Mouse (Mus musculus) G1E-ER4 (cell line): ENCODE results near the gene Vps18. TPM values are rescaled to one million over a fixed set of nuclear protein-coding genes. Genes with fewer than 3 reads are reported as not detected.

Source experiments
- GATA1 ChIP-seq: IDR thresholded peaks from one replicate; pipeline ENCODE4 v1.8.0; 2012; ENCODE audit warnings: low read length, inconsistent platforms
- polyA plus RNA-seq: library from polyadenylated mRNA; stranded (reverse); fragments of >175 nt; gene quantifications from 2 replicates; pipeline ENCODE4 v1.2.3, GENCODE M21; 2012

Vps18 gene
- polyA plus RNA-seq, 1 experiment: 19.7 TPM

DNA sequence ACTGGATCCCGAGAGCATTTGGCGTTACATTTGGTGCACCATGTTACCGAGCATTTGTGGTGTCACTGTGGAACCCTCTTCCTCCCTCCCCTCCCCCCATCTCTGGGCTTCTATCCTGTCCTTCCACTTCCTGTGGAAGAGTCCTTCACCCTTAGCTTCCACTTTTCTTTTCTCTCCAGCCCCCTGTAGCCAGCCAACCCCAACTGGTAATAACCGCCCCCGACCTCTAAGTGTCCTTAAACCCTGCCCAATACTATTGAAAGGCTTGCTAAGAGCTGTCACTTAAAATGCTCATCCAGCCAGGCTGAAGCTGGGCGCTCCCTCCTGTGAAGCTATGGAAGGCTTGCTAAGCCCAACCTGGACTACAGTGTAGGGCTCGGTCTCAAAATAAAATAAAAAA lies 11.6 kb upstream of the Vps18 start:
- TF ChIP-seq GATA1: no peak

DNA sequence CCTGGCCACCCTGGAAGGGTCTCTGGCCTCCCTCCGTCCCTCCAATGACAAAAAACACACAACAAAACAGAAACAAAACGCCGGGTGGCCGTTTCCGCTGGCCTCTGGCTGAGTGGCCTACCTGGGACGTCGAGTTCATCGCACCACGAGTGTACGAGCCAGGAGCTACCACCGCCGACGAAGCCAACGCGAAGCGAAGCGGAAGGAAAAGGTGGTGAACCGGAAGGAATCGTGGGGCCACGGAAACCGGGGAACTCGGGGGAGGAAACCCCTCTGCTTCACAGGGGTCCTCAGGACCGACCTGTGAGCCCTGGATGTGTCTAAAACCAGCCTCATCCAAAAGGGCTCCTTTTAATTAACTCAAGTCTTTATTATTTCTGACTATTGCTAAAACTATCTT lies 10.7 kb upstream of the Vps18 start:
- no peak for TF ChIP-seq GATA1

- TF ChIP-seq GATA1: no peak
Observed at GRCm38 (mm10) chr2:119281899-119282565, 6.5 kb upstream of the Vps18 start.

DNA sequence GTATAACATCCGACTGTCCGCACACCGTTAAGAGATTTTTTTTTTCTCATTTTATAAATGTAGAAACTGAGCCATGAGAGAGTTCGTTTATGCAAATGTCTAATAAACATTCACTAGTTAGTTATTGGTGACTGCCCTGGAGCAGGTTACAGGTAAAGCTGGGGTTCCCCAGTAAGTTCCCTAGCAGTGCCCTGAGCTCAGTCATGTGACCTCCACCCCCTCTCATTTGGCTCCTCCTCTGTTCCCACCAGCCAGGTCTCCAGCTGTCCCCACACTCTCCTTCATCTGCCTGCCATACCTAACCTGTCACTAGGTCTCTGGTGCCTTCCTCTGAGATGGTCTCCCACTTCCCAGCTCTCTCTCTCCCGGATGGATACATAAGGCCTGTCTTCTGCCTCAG lies 1.2 kb upstream of the Vps18 start:
- TF ChIP-seq GATA1: no peak

- no peak for TF ChIP-seq GATA1
Observed at GRCm38 (mm10) chr2:119289014-119289416, 475 bp downstream of the Vps18 start.

DNA sequence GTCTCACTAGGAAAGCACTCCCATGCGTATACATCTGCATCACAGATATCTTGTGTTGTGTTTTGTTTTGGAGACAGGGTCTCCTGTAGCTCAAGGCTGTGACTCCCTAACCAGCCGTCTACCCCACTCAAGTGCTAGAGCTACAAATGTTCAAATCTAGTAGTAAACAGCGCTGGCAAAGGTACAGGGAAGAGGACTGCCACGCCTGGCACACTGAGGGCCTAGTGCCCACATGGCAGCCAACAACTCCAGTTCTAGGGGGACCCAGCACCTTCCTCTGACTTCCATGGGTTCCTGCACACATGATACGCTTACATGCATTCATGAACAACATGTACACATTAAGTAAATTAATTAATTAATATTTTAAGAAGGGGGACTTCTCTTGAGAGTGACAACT lies 3.7 kb downstream of the Vps18 start:
- TF ChIP-seq GATA1: no peak

DNA sequence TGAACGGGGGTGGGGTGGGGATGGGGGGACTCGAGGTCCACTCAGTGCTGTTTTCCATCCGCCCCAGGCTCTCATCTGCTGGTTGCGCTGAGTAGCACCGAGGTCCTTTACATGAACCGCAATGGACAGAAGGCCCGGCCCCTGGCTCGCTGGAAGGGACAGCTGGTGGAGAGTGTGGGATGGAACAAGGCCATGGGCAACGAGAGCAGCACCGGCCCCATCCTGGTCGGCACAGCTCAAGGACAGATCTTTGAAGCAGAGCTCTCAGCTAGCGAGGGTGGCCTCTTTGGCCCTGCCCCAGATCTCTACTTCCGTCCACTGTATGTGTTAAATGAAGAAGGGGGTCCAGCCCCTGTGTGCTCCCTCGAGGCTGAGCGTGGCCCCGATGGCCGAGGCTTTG lies 4.3 kb downstream of the Vps18 start:
- TF ChIP-seq GATA1: no peak

- TF ChIP-seq GATA1: no peak
Observed at GRCm38 (mm10) chr2:119293311-119293710, 4.8 kb downstream of the Vps18 start.

DNA sequence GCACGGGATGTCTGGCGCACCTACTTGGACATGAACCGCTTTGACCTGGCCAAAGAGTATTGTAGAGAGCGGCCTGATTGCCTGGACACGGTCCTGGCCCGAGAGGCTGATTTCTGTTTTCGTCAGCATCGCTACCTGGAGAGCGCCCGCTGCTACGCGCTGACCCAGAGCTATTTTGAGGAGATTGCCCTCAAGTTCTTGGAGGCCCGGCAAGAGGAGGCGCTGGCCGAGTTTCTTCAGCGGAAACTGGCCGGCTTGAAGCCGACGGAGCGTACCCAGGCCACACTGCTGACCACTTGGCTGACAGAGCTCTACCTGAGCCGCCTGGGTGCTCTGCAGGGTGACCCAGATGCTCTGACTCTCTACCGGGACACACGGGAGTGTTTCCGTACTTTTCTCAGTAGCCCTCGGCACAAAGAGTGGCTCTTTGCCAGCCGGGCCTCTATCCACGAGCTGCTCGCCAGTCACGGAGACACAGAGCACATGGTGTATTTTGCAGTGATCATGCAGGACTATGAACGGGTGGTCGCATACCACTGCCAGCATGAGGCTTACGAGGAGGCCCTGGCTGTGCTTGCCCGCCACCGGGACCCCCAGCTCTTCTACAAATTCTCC lies 5.3 kb downstream of the Vps18 start:
- TF ChIP-seq GATA1: no peak

GRCm38 (mm10) chr2:119294411-119294810 lies 5.9 kb downstream of the Vps18 start:
- TF ChIP-seq GATA1: no peak

DNA sequence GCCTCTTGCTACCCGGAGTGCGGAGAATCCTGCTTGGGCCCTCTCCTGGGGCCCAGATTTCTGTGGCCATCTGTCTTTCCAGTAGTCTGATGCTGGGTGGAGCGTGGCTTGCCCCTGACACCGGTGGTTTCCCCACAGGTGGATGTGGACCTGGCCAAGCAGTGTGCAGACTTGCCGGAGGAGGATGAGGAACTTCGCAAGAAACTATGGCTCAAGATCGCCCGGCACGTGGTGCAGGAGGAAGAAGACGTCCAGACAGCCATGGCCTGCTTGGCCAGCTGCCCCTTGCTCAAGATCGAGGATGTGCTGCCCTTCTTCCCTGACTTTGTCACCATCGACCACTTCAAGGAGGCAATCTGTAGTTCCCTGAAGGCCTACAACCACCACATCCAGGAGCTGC lies 8.2 kb downstream of the Vps18 start:
- no peak for TF ChIP-seq GATA1

DNA sequence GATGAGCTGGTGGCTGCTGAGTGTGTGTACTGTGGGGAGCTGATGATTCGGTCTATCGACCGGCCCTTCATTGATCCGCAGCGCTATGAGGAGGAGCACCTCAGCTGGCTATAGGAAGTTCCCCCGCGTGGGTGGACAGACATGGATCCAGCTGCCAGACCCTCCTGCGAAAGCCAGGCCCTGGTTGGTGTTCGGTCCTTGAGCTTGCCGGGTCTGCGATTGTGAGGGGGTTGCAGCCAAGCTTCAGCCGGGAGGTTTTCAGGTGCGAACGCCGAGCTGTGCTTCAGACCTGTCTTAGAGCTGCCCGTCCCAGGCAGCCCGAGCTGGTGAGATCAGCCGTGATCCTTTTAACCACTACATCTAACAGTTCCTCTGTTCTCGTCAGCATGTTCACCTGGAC lies 9.0 kb downstream of the Vps18 start:
- no peak for TF ChIP-seq GATA1

- no peak for TF ChIP-seq GATA1
Observed at GRCm38 (mm10) chr2:119298330-119298729, 9.8 kb downstream of the Vps18 start.

GRCm38 (mm10) chr2:119298839-119299238 lies 10.3 kb downstream of the Vps18 start:
- no peak for TF ChIP-seq GATA1

DNA sequence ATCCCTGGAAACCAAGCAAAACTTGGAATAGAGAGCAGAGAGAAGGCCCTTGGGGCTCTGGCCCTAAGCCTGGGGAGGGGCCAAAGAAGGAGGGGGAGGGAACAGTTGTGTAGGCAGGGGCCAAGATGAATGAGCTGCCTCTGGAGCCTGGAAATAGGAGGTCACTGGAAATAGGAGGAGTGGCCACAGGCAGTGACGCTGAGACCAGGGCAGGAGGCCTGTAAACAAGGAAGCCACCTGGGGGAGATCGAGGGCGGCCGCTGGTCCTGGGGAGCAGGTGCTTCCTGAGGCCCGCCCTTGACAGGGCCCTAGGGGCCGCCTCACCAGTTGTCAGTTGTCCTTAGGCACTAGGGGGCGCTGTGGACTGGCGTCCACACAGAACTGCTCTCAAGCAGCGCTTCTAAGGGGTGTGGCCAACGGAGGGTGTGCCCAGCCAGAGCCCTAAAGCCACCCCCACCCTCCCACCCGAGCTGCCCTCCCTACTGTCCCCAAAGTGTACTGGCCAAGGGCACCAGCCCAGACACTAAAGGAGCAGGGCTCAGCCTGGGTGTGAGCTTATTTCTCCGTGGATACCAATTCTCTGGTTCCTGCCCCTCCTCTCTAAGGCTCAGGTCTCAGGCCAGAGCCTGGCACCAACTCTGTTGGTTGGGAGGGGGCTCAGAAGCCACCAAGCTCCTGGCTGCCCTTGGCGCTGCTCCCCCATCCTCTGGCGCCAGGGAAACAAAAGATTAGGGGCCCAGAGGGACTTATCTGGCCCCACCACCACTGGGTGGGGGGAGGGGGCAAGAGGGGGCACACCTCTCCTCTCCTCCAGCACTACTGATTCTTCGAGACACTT lies 11.7 kb downstream of the Vps18 start:
- TF ChIP-seq GATA1: no peak

DNA sequence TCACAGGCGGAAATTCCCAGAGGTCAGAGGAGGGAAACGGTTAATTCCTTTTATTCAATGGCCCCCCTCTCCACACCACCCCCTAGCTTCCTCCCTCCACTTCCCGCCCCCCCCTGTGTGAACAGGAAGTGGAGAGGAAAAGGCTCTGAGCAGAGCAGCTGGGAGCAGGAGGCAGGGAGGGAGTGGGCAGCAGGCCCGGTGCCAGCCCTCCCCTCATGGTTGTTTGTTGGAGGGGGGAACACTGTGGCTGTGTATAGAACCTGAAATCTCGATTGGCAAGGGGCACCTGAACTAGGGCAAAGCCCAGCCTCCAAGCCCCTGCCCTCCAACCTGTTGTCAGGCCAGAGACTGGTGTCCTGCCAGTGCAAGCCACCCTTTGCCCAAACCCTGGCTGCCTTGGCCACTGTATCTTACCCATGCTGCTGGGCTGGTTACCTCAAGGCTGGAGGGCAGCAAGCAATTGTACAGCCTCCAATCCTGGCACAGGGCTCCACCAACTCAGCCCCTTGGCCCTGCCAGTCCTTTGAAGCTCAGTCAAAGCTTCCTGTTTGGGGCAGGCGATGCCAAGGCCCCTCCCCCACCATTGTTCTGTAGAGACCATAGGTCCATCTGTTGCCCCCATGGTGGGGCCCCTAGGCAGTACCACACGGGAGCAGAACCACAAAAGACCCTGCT lies 12.4 kb downstream of the Vps18 start:
- no peak for TF ChIP-seq GATA1
